Mouse (Mus musculus) gonadal fat pad, adult 2 months (tissue): ENCODE data around the gene Best1. TPM values are rescaled to one million over a fixed set of nuclear protein-coding genes. Genes with fewer than 3 reads are reported as not detected.

Source experiments
- DNase-seq: peaks from one replicate; pipeline ENCODE4 v3.0.0-alpha.2; 2012; ENCODE audit warnings: low read depth
- polyA plus RNA-seq: library from polyadenylated mRNA; depleted of rRNA; stranded (reverse); fragments of >200 nt; gene quantifications from 2 replicates; pipeline ENCODE4 v1.2.3, GENCODE M21; 2012; rRNA removed

The Best1 gene
- 2.0 and 2.7 TPM in 2 replicates for polyA plus RNA-seq

DNA sequence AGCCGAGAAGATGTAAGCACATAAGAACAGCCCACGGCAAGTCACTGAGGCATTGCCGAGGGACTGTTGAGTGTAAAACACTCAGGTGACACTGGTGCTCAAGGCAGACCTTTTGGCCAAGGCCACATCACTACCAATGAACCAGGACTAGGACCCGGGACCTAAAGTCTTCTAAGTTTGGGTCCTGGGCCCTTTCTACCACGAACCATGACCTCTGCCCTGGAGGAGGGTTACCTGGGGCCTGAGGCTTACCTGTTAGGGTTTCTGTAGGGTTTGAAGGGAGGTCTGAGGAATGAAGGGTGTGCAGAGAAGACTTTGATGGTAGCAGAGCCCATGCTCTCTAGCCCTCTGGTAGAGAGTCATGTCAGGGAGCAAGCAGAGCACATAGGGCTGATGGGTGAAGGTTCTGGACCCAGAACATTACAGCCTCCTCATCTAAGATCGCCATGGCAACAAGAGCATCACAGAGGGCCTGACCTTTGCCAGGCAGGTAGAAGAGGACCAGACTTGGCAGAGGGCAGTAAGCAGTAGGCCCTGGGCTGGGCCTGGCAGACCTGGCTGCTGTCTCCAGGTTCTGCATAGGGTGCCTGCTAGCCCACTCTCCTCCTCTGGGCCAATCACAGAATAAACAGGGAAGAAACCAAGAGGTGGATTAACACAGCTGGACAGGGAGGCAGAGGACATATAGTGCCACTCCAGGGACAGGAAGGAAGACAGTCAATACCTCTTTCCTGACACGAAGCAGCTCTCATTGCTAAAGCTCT lies at the start of gene Best1, which contains the start of gene Rab3il1:
Gene Best1, minus strand, starts transcription at position 428 of the 764 bp plus-strand sequence.
Gene Rab3il1, plus strand, starts transcription at position 464 of the 764 bp plus-strand sequence.
- DNase-seq = no peak

DNA sequence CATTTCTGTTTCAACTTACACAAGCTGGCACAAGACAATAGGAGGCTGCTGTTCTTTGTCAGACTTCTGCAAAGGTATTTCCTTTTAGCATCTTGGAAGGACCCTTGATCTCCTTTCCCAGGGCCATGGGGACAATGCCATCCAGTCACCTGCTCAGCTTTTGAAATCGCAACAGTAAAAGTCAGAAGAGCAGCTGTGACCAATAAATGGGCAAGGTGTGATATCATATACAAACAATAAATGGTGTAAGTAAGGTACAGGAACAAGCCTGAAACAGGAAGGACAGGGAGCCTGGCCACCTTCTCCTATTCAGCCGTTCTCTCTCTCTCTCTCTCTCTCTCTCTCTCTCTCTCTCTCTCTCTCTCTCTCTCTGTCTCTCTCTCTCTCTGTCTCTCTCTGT lies 49.0 kb upstream of the Best1 start:
- no peak for DNase-seq

DNA sequence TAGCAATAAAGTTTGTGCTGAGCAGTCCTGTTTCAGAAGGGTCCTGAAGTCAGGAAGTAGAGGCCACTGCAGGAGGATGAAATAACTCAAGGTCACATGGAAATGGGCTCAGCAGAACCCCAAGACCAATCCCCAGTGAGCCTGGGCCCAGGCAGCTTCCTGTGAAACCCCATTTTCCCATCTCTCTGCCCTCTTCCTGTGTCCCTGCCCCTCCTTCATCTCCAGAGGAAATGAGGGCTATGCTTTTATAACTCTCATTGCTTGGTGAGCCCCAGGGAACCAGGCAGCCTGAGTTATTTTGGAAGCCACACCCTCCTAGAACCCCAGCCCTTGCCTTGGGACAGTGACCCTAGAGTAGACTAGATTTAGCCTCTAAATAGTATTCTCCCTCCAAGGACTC lies 48.1 kb upstream of the Best1 start:
- no peak for DNase-seq

- no peak for DNase-seq
These were observed 45.5 kb upstream of the Best1 start for GRCm38 (mm10) chr19:10046983-10047382.

DNA sequence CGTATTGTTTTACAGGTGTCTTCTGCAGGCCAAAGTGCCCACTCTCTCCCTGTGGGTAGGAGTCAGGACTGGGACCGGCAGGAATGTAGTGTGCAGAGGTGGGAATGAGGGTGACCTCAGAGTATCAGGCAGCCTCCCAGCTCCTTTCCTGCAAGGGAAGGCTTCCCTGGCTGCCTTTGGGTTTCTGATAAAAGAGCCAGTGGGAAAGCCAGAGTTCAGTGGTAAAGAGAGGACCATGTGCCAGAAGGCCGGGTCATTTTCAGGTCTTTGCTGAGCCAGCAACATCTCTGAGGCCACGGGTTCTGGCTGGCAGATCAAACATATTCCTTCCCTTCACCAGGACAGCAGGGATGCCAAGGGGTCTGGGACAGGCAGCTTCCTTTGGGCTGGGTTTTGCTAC lies 44.9 kb upstream of the Best1 start:
- DNase-seq = no peak

DNA sequence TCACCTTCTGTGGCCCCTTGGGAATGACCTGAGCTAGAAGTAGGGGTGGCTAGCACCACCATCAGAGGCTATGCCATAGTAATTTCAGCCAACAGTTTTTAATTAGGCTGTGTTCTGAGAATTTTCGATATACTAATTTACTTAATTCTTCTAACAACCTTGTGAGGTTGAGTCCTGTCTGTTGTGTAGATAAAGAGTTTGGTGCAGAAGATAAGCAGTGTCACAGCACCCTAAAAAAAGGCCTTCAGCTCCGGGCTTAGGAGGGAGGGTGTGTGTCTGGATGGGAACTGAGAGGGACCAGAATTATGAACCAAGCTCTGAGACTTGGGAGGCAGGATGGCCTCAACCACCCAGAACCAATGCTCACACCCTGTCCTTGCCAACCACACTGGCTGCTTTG lies 44.3 kb upstream of the Best1 start:
- no peak for DNase-seq

DNA sequence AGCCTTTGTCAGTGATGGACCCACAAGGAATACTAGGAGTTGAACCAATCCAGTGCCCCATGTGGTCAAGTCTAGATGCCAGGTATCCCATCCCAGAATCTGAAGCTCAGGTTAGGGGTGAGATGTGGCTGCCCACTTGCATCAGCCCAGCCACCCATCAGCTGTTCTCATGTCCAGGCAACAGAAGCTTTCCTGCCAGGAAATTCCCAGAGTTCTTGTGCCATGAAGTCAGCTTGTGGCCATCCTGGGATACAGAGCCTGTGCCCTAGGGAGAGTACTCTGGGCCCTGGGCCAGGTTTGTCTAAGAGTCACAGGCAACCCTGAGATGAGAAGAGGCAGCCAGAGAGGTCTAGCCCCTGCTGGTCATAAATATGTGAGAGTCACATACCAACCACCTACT lies 42.2 kb upstream of the Best1 start:
- DNase-seq = no peak

GRCm38 (mm10) chr19:10042816-10043215 lies 41.4 kb upstream of the Best1 start:
- no peak for DNase-seq

DNA sequence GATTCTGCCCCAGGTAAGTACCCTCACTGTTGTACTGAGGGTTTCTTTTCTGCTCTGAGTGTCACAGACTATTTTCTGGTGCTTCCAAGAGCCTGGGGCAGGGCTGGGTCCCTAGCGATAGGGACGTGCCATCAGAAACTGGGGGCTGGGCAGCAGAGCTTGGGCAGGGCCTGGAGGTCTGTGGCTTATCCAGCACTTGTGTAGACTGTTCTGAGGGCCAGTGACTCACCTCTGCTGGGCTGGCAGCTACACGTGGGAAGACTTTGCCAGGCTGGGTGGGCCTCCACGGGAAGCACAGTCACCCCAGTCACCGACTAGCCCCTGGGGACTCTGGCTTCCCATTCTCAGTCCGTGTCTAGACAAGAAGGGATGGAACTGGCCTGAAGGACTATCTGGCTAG lies 40.8 kb upstream of the Best1 start:
- no peak for DNase-seq

DNA sequence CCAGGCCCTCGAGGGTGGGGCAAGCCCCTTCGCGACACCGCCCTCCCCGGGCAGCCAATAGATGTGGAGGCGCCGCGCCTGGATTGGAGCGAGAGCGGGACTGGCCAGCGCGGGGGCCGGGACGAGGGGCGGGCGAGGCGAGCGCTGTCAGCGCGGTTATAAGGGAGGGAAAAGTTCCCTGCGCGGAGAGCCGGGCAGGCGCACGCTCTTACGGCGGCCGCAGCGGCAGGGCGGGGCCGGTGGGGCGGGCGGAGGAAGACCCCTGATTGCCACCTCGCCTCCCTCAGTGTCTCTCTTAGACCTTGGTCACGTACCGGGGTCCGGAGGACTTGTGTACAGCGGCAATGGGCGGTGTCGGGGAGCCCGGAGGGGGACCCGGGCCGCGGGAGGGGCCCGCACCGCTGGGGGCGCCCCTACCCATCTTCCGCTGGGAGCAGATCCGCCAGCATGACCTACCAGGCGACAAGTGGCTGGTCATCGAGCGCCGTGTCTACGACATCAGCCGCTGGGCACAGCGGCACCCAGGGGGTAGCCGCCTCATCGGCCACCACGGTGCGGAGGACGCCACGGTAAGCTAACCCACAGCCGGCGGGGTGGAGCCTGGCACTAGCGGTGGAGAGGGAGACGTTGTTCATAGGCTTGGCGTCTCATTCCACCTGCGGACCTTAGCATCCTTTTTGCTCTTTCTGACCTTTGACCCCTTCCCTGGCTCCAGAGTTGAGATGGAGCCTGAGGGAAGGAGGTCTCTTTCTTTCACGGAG lies 40.1 kb upstream of the Best1 start, which contains the start of gene Fads3:
Gene Fads3, plus strand, starts transcription at position 182 of the 761 bp plus-strand sequence.
- DNase-seq = no peak

DNA sequence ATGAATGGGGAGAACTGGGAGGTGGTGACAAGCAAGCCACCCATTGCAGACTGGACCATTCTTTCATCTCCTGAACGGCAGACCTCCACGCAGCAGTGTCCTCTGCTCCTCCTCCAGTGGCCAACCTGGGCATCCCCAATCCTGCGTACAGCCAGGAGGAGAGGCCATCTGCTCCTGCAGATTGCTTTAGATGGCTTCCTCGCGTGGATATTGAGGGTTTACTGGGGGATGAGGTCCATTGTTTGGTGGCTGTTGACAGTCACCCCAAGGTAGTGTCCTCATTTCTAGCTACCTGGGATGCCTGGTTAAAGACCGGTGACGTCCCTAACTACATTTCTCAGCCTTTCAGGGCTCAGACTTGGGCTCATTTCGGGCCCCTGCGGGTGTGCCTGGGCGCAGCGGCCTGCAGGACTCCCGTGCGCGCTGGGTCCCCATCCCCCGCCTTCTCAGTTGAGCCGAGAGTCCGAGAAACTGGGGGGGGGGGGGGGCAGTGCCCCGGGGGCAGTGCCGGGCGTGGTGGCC lies 39.5 kb upstream of the Best1 start:
- no peak for DNase-seq

GRCm38 (mm10) chr19:10039615-10040014 lies 38.2 kb upstream of the Best1 start:
- DNase-seq = no peak

DNA sequence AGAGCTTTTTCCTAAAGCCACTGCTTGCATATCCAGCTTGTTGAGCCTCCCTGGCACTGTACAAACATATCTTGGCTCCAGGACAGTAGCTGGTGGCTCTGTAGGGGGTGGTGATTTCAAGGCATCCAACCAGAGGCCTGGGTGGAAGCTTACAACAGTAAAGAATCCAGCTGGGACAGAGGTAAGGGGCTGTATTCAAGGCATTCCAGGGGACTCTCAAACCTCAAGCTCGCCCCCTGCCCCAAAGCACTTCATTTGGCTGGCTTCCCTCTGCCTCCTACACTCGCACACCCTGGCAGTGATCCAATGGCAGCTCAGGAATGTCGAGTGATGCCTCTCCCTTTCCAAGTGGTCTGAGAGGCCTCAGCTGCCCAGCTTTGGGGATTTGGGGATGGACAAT lies 37.5 kb upstream of the Best1 start:
- DNase-seq = no peak

- no peak for DNase-seq
These were observed 36.9 kb upstream of the Best1 start for GRCm38 (mm10) chr19:10038364-10038763.

DNA sequence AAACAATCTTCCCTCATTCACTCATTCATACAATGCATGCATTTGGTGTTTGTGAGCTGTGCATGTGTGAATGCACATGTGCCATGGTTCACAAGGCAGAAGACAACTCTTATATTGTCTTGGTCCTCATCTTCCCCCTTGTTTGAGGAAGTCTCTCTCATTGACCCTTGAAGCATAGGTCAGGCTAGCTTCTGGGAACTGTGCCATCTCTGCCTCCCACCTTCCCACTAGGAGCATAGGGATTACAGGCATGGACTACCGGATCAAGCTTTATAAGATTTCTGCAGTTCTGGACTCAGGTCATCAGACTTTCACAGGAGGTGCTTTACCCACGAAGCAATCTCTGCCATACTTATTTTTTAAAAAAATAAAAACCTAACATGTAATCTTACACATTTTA lies 36.1 kb upstream of the Best1 start:
- DNase-seq = no peak

DNA sequence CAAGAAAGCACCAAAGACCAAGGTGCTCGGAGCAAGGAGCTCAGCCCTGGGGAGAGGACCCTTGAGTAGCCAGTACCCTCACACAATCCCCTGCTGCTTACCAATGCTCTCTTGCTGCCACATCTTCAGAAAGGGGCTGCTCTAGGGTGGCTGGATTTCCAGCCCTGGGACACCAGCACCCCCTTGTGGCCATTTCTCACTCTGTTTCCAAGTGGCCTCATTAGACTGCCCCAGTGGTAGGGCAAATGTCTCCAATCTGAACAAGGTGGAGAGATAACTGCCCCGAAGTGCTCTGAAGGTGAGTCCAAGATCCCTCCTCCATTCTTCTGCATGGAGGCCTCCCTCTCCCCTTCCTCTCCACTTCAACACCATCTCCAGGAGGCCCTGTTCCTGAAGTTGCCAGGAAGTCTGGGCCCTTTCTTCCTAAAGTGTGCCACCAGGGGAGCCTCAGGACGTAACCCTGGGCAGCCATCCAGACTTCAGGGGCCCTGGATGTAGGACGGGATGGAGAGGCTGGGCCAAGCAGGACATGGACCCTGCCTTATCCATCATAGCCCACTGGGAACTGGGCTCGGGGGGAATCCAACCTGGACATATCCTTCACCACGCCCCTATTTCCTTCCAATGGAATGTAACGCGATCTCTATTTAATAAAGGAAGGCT lies 33.5 kb upstream of the Best1 start:
- DNase-seq = no peak

DNA sequence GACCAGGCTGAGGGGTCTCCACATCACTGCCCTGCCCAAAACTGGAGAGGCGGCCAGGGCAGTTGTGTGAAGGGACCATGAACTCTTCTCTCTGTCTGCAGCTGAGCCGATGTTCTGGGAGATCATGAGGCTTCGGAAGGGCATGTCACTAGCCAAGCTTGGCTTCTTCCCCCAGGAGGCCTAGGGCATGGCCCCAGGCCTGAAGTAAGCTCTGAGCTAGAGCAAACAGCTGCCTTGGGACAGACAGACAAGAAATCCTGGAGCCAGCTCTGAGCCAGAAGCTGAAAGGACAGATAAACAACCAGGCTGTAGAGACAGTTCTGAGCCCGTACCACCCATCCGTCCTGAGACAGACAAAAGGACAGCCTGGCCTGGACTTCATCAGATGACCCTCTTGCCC lies 32.9 kb upstream of the Best1 start:
- no peak for DNase-seq

DNA sequence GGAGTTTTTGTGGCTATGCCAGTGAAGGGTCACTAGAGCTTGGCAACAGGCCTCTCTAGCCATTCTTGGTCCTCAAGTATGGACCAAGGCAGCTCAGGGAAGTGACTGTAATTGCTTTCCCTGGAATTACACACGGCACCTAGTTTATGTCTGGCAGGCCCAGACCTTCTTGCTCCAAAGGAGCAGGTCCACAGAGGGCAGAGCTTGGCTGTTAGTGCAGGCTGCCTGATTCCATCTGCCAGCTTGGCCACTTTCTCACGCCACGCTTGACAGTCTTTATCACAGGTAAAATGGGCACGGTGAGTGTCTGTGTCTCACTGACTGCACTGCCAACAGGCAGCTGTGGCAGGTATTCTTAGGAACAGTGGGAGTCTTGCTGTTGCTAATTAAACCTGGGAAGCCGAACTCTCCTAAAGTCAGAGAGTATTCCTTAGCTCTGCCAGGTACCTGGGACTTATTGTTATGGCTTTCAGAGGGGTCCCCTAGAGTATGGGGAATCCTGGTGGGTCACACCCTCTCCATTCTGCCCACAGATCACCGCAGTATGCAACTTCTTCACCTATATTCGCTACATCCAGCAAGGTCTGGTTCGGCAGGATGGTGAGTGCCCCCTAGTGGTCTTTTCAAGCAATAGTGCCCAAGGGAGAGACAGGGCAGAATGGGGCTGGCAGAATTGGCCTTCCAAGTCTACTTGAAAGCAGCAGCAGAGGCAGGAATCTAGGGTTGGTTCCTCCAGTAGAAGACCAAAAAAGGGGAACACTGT lies 32.0 kb upstream of the Best1 start:
- no peak for DNase-seq

GRCm38 (mm10) chr19:10029746-10030145 lies 28.3 kb upstream of the Best1 start:
- DNase-seq = no peak

GRCm38 (mm10) chr19:10025169-10025875 lies 23.9 kb upstream of the Best1 start:
- DNase-seq = no peak

GRCm38 (mm10) chr19:10023304-10023758 lies 21.9 kb upstream of the Best1 start:
- no peak for DNase-seq
